ENCODE assay signal across 22 mouse cellular contexts in the genomic region with DNA sequence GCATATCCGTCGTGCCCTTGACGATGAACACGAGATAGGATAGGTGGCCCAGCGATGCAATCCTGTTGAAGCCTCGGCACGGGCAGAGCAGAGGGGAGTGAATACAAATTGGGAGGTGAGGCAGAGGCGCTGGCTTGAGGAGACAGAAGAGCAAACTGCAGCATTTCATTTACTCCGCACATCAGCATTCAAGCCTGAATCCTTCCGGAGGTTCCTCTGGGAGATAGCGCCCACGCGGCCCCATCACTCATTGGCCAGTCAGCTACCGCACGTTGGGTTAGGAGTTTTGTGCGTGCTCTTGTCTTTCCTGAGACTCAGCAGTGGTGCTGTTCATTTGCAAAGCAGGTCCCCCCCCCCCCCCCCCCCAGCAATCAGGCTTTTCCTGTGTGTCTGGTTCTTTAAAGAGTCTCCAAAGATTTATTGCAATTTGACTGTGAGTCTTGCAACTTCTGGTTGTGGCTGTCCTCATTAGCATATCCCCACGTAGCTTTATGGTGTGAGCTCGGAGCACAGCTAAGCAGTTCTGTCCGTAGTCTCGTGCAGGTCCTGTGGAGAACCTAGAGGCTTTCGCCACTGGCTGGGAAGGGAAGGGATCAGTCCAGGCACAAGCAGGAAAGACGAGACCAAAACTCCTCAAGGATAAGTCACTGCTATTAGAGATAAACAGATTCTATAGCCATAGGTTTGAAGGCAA.
DNase-seq lines count a peak whose midpoint lies in the region; ATAC-seq lines count a peak whose summit lies in the region.
"Had no signal": no experiment of that assay in that cellular context is flagged by ENCODE, and none has a peak within 500 bp of the region (broad histone marks: within the 10 kb centered on the region; RNA-seq: fewer than 3 reads in every experiment).

No protein-coding gene starts in this region.

- no peak overlapping the region for H3K27ac ChIP-seq in midbrain, embryonic 13.5 days
- no peak overlapping the region for H3K27ac ChIP-seq in midbrain, embryonic 11.5 days (ENCODE audit: low read depth, low read length)
- no peak overlapping the region for H3K27ac ChIP-seq in limb, embryonic 13.5 days
- H3K27ac ChIP-seq in neural tube, embryonic 14.5 days (ENCODE audit: low read depth, low read length), result no peak overlapping the region
- no peak overlapping the region for H3K27ac ChIP-seq in heart, embryonic 10.5 days
- H3K27ac ChIP-seq: embryonic facial prominence, embryonic 13.5 days; heart, adult 2 months; layer of hippocampus, adult 2 months; liver, embryonic 14.5 days had no signal

- ATAC-seq in midbrain, embryonic 13.5 days, result peak; percentile 34; the same call in 1 of the 2 replicates
- no peak for ATAC-seq in midbrain, embryonic 11.5 days (ENCODE audit: low FRiP score)
- no peak for ATAC-seq in limb, embryonic 13.5 days (ENCODE audit: low FRiP score, low read depth)
- peak; percentile 71 for ATAC-seq in neural tube, embryonic 14.5 days (ENCODE audit: low read depth)
- ATAC-seq: forebrain, postnatal 0 days had no signal

- H3K9me3 ChIP-seq in midbrain, embryonic 13.5 days, result no peaks in the 10 kb centered on the region
- H3K9me3 ChIP-seq in midbrain, embryonic 11.5 days (ENCODE audit: control insufficient read depth, low read length), result no peaks in the 10 kb centered on the region
- no peaks in the 10 kb centered on the region for H3K9me3 ChIP-seq in limb, embryonic 13.5 days
- H3K9me3 ChIP-seq in neural tube, embryonic 14.5 days (ENCODE audit: control insufficient read depth, low read length), result no peaks in the 10 kb centered on the region
- H3K9me3 ChIP-seq in heart, embryonic 10.5 days, result no peaks in the 10 kb centered on the region
- H3K9me3 ChIP-seq: embryonic facial prominence, embryonic 13.5 days; megakaryocyte, embryonic 14.5 days had no signal

- DNase-seq in embryo, embryonic 11 days, result peak; percentile 11
- DNase-seq in embryo, embryonic 10 days (ENCODE audit: low spot score), result no peak
- DNase-seq in midbrain, embryonic 11.5 days (ENCODE audit: low spot score, missing footprints), result no peak
- no peak for DNase-seq in right cerebral cortex, postnatal 36 days (ENCODE audit: low spot score in 2 of 2)
- DNase-seq in heart, embryonic 10.5 days (ENCODE audit: low spot score), result no peak
- DNase-seq: adrenal gland, adult 2 months; cerebellum, adult 11 months; cerebellum, postnatal 36 days; forebrain, postnatal 0 days; gastrocnemius, postnatal 10 days; heart, adult 2 months; heart, postnatal 10 days; left cerebral cortex, postnatal 4 days; lung, postnatal 14 days; thymus, adult 18-20 months had no signal

- no peaks in the 10 kb centered on the region for H3K36me3 ChIP-seq in midbrain, embryonic 13.5 days
- H3K36me3 ChIP-seq in midbrain, embryonic 11.5 days (ENCODE audit: control insufficient read depth, insufficient read depth, low read length), result no peaks in the 10 kb centered on the region
- no peaks in the 10 kb centered on the region for H3K36me3 ChIP-seq in limb, embryonic 13.5 days
- no peaks in the 10 kb centered on the region for H3K36me3 ChIP-seq in neural tube, embryonic 14.5 days (ENCODE audit: control insufficient read depth, insufficient read depth, low read length)
- H3K36me3 ChIP-seq in heart, embryonic 10.5 days, result no peaks in the 10 kb centered on the region
- H3K36me3 ChIP-seq: embryonic facial prominence, embryonic 13.5 days had no signal

- WGBS in midbrain, embryonic 13.5 days, result 73% methylated on average over 22 of the region's 22 CpGs
- WGBS in midbrain, embryonic 11.5 days, result 79% methylated on average over 22 of the region's 22 CpGs
- 60% methylated on average over 22 of the region's 22 CpGs for WGBS in limb, embryonic 13.5 days
- 19% methylated on average over 22 of the region's 22 CpGs for WGBS in neural tube, embryonic 14.5 days
- WGBS in heart, embryonic 10.5 days, result 75% methylated on average over 22 of the region's 22 CpGs

- H3K4me3 ChIP-seq in midbrain, embryonic 13.5 days (replicated peaks), result no peak overlapping the region
- H3K4me3 ChIP-seq in midbrain, embryonic 11.5 days (ENCODE audit: low read depth, low read length), result no peak overlapping the region
- no peak overlapping the region for H3K4me3 ChIP-seq in limb, embryonic 13.5 days
- peak overlapping the region; percentile 4; the same call in 1 of the 2 replicates for H3K4me3 ChIP-seq in neural tube, embryonic 14.5 days (ENCODE audit: low read depth, low read length)
- no peak overlapping the region for H3K4me3 ChIP-seq in heart, embryonic 10.5 days
- H3K4me3 ChIP-seq: embryonic facial prominence, embryonic 13.5 days; heart, adult 2 months; layer of hippocampus, adult 2 months; megakaryocyte, embryonic 14.5 days had no signal

- H3K4me1 ChIP-seq in midbrain, embryonic 13.5 days (replicated peaks), result no peaks in the 10 kb centered on the region
- no peaks in the 10 kb centered on the region for H3K4me1 ChIP-seq in midbrain, embryonic 11.5 days (ENCODE audit: control insufficient read depth, insufficient read depth, low read length)
- H3K4me1 ChIP-seq in limb, embryonic 13.5 days, result no peaks in the 10 kb centered on the region
- H3K4me1 ChIP-seq in neural tube, embryonic 14.5 days (ENCODE audit: control insufficient read depth, insufficient read depth, low read length), result 0 out of 2 replicates have a peak, but pooled peaks cover 8% of the 10 kb centered on the region
- no peaks in the 10 kb centered on the region for H3K4me1 ChIP-seq in heart, embryonic 10.5 days
- H3K4me1 ChIP-seq: embryonic facial prominence, embryonic 13.5 days; megakaryocyte, embryonic 14.5 days had no signal

- H3K9ac ChIP-seq in midbrain, embryonic 13.5 days (replicated peaks), result no peak overlapping the region
- no peak overlapping the region for H3K9ac ChIP-seq in midbrain, embryonic 11.5 days (ENCODE audit: low read length)
- H3K9ac ChIP-seq in limb, embryonic 13.5 days, result no peak overlapping the region
- no peak overlapping the region for H3K9ac ChIP-seq in neural tube, embryonic 14.5 days (replicated peaks; ENCODE audit: low read depth, low read length)
- H3K9ac ChIP-seq: embryonic facial prominence, embryonic 13.5 days; forebrain, postnatal 0 days; liver, embryonic 14.5 days had no signal

- no peak overlapping the region for H3K4me2 ChIP-seq in midbrain, embryonic 13.5 days (replicated peaks)
- H3K4me2 ChIP-seq in midbrain, embryonic 11.5 days, result no peak overlapping the region
- H3K4me2 ChIP-seq in limb, embryonic 13.5 days (replicated peaks), result peak overlapping the region; percentile 17; the same call in 1 of the 2 replicates
- peak overlapping the region; percentile 50 for H3K4me2 ChIP-seq in neural tube, embryonic 14.5 days (ENCODE audit: low read depth, low read length)
- H3K4me2 ChIP-seq: embryonic facial prominence, embryonic 13.5 days had no signal

- H3K27me3 ChIP-seq in midbrain, embryonic 13.5 days, result no peaks in the 10 kb centered on the region
- no peaks in the 10 kb centered on the region for H3K27me3 ChIP-seq in midbrain, embryonic 11.5 days (ENCODE audit: control insufficient read depth, insufficient read depth, low read length)
- H3K27me3 ChIP-seq in limb, embryonic 13.5 days, result no peaks in the 10 kb centered on the region; the same call in 1 of the 2 replicates
- H3K27me3 ChIP-seq in neural tube, embryonic 14.5 days (ENCODE audit: control insufficient read depth, insufficient read depth, low read length), result no peaks in the 10 kb centered on the region
- H3K27me3 ChIP-seq in heart, embryonic 10.5 days (ENCODE audit: insufficient read depth, poor library complexity, severe bottlenecking), result no peaks in the 10 kb centered on the region
- H3K27me3 ChIP-seq: embryonic facial prominence, embryonic 13.5 days; megakaryocyte, embryonic 14.5 days had no signal

Comparison
In these comparisons a context has a peak if more than half of its experiments do, and no peak if none do; other contexts are left out.
1. ATAC-seq: peak in midbrain, embryonic 13.5 days (single experiment) and neural tube, embryonic 14.5 days (single experiment); none in midbrain, embryonic 11.5 days (single experiment) and limb, embryonic 13.5 days (single experiment).
2. H3K4me2 ChIP-seq: peak in limb, embryonic 13.5 days (single experiment) and neural tube, embryonic 14.5 days (single experiment); none in midbrain, embryonic 13.5 days (single experiment) and midbrain, embryonic 11.5 days (single experiment).